Mouse (Mus musculus) adrenal gland, postnatal 0 days (tissue): ENCODE results near the gene Cdc5l. TPM values are rescaled to one million over a fixed set of nuclear protein-coding genes. Genes with fewer than 3 reads are reported as not detected.

Experiments
- polyA plus RNA-seq: library from polyadenylated mRNA; unstranded; fragments of >200 nt; fragmentation: Nextera tagmentation; extraction: Ambion mirVana; gene quantifications from 2 replicates; pipeline ENCODE4 v1.2.1, GENCODE M21; 2015

Gene Cdc5l
- 24.7 and 31.6 TPM in 2 replicates for polyA plus RNA-seq

GRCm38 (mm10) chr17:45433419-45434261, at the start of gene Cdc5l:
Gene Cdc5l (minus strand): TSS chr17:45433737.

GRCm38 (mm10) chr17:45474669-45475465, 41.3 kb upstream of the Cdc5l start, which contains the start of gene Spats1:
Gene Spats1 (minus strand): TSS chr17:45475415.

Other genes with a start within 250 kb of the Cdc5l start
- gene Spats1, start 41.7 kb upstream of the Cdc5l start, polyA plus RNA-seq: 0.39 and 2.3 TPM in 2 replicates
- 5.1 and 8.6 TPM in 2 replicates for gene Aars2, start 73.1 kb upstream of the Cdc5l start, polyA plus RNA-seq
- gene Tcte1, start 89.7 kb upstream of the Cdc5l start, polyA plus RNA-seq: 0.06 and 0.47 TPM in 2 replicates
- 1.2 and 5.1 TPM in 2 replicates for gene Tmem151b, start 115.9 kb upstream of the Cdc5l start, polyA plus RNA-seq
- 3.6 and 4.3 TPM in 2 replicates for gene Nfkbie, start 122.0 kb upstream of the Cdc5l start, polyA plus RNA-seq
- gene Slc35b2, start 130.1 kb upstream of the Cdc5l start, polyA plus RNA-seq: 143 and 167 TPM in 2 replicates
- gene Hsp90ab1, start 139.5 kb upstream of the Cdc5l start, polyA plus RNA-seq: 726 and 876 TPM in 2 replicates
- gene Slc29a1, start 165.9 kb upstream of the Cdc5l start, polyA plus RNA-seq: 94.3 and 154 TPM in 2 replicates
- gene Mymx, start 168.4 kb upstream of the Cdc5l start, polyA plus RNA-seq: 0.17 and 0.74 TPM in 2 replicates
- 0.10 and 0.76 TPM in 2 replicates for gene Capn11, start 225.6 kb upstream of the Cdc5l start, polyA plus RNA-seq